Mouse (Mus musculus) midbrain, embryonic 16.5 days (tissue): ENCODE results near the gene Macrod1. TPM values are rescaled to one million over a fixed set of nuclear protein-coding genes. Genes with fewer than 3 reads are reported as not detected.

Experiments used
- ATAC-seq: fragments of 200-750 bp; cut with Nextera tagmentation; 2 replicates; pipeline ENCODE4 v1.8.0; 2017; ENCODE audit warnings: moderate TSS enrichment
- H3K27ac ChIP-seq: fragments of 300-500 bp; sonication (generic); 2 replicates; pipeline ENCODE4 v1.5.1; 2014; ENCODE audit warnings: mild to moderate bottlenecking, low read length, mixed read lengths
- H3K27me3 ChIP-seq: fragments of 300-500 bp; sonication (generic); 2 replicates; pipeline ENCODE4 v1.6.1; 2014; ENCODE audit warnings: low read depth, low read length, mixed read lengths; ENCODE audit not compliant: control insufficient read depth, insufficient read depth
- H3K36me3 ChIP-seq: fragments of 300-500 bp; sonication (generic); 2 replicates; pipeline ENCODE4 v1.6.1; 2014; ENCODE audit warnings: mild to moderate bottlenecking, low read length, moderate library complexity, mixed read lengths; ENCODE audit not compliant: control insufficient read depth, insufficient read depth
- H3K4me1 ChIP-seq: fragments of 300-500 bp; sonication (generic); 2 replicates; pipeline ENCODE4 v1.6.1; 2014; ENCODE audit warnings: mild to moderate bottlenecking, low read length, mixed read lengths; ENCODE audit not compliant: control insufficient read depth, insufficient read depth
- H3K4me2 ChIP-seq: fragments of 300-500 bp; sonication (generic); 2 replicates; pipeline ENCODE4 v1.6.1; 2014; ENCODE audit warnings: mild to moderate bottlenecking, low read length, mixed read lengths
- H3K4me3 ChIP-seq: fragments of 300-500 bp; sonication (generic); 2 replicates; pipeline ENCODE4 v1.5.1; 2014; ENCODE audit warnings: low read depth, mild to moderate bottlenecking, low read length, moderate library complexity, mixed read lengths
- H3K9ac ChIP-seq: fragments of 300-500 bp; sonication (generic); 2 replicates; pipeline ENCODE4 v1.6.1; 2014; ENCODE audit warnings: low read depth, low read length, mixed read lengths
- H3K9me3 ChIP-seq: fragments of 300-500 bp; sonication (generic); replicated peaks from 2 replicates; pipeline ENCODE4 v1.6.1; 2014; ENCODE audit warnings: mild to moderate bottlenecking, low read length, mixed read lengths; ENCODE audit not compliant: control insufficient read depth, poor library complexity, severe bottlenecking
- WGBS: fragments of 180-500 bp; shearing (Covaris S2); extraction: QIAGEN DNeasy Blood & Tissue Kit; methylation state at CpG from one replicate; pipeline ENCODE4 v1.1.7; 2014; 5-methylcytosine and 5-hydroxymethylcytosine counted together
- polyA plus RNA-seq: library from polyadenylated mRNA; unstranded; fragments of >200 nt; fragmentation: Nextera tagmentation; extraction: Ambion mirVana; gene quantifications from 2 replicates; pipeline ENCODE4 v1.2.1, GENCODE M21; 2015

Gene Macrod1
- polyA plus RNA-seq, 1 experiment from 2014 or later, result 5.9 TPM

GRCm38 (mm10) chr19:7112628-7113027 is 56.0 kb downstream of the Macrod1 start:
- H3K9me3 ChIP-seq, result no peaks in the 10 kb centered on the region
- H3K9ac ChIP-seq, result no peak overlapping the region
- no peak for ATAC-seq
- no peaks in the 10 kb centered on the region for H3K27me3 ChIP-seq
- no peaks in the 10 kb centered on the region for H3K36me3 ChIP-seq
- no peak overlapping the region for H3K4me2 ChIP-seq
- 23% methylated on average over 3 of the region's 3 CpGs for WGBS
- H3K27ac ChIP-seq, result peak overlapping the region; percentile 70; the same call in 1 of the 2 replicates
- peaks cover 31% of the 10 kb centered on the region for H3K4me1 ChIP-seq
- no peak overlapping the region for H3K4me3 ChIP-seq

GRCm38 (mm10) chr19:7113574-7113973 is 57.0 kb downstream of the Macrod1 start:
- Histone ChIP-seq H3K9me3 (no peaks in the 10 kb centered on the region), H3K9ac (peak overlapping the region; percentile 5; the same call in 1 of the 2 replicates), H3K36me3 (no peaks in the 10 kb centered on the region), H3K4me3 (no peak overlapping the region), H3K27me3 (no peaks in the 10 kb centered on the region), H3K4me2 (no peak overlapping the region), H3K4me1 (peaks cover 31% of the 10 kb centered on the region), H3K27ac (peak overlapping the region; percentile 70)
- ATAC-seq, result no peak
- WGBS, result 12% methylated on average over 14 of the region's 14 CpGs

GRCm38 (mm10) chr19:7116038-7116731 is 59.6 kb downstream of the Macrod1 start:
- H3K36me3 ChIP-seq, result no peaks in the 10 kb centered on the region
- no peak overlapping the region for H3K4me3 ChIP-seq
- H3K4me1 ChIP-seq, result peaks cover 26% of the 10 kb centered on the region
- no peaks in the 10 kb centered on the region for H3K27me3 ChIP-seq
- no peak overlapping the region for H3K27ac ChIP-seq
- no peak overlapping the region for H3K9ac ChIP-seq
- no peak for ATAC-seq
- H3K9me3 ChIP-seq, result no peaks in the 10 kb centered on the region
- no peak overlapping the region for H3K4me2 ChIP-seq
- 65% methylated on average over 4 of the region's 4 CpGs for WGBS

GRCm38 (mm10) chr19:7117141-7117540 is 60.5 kb downstream of the Macrod1 start:
- ATAC-seq, result no peak
- Histone ChIP-seq H3K4me2 (no peak overlapping the region), H3K9me3 (no peaks in the 10 kb centered on the region), H3K27me3 (no peaks in the 10 kb centered on the region), H3K9ac (no peak overlapping the region), H3K27ac (no peak overlapping the region), H3K36me3 (no peaks in the 10 kb centered on the region), H3K4me3 (no peak overlapping the region), H3K4me1 (peaks cover 27% of the 10 kb centered on the region)
- WGBS, result 65% methylated on average over 4 of the region's 4 CpGs

GRCm38 (mm10) chr19:7117653-7118307 is 61.2 kb downstream of the Macrod1 start:
- Histone ChIP-seq H3K27ac (no peak overlapping the region), H3K9ac (no peak overlapping the region), H3K4me1 (peaks cover 28% of the 10 kb centered on the region), H3K4me2 (no peak overlapping the region), H3K4me3 (no peak overlapping the region), H3K36me3 (no peaks in the 10 kb centered on the region), H3K27me3 (no peaks in the 10 kb centered on the region), H3K9me3 (no peaks in the 10 kb centered on the region)
- no peak for ATAC-seq
- WGBS, result 84% methylated on average over 8 of the region's 8 CpGs

- 76% methylated on average over 11 of the region's 11 CpGs for WGBS
Observed at GRCm38 (mm10) chr19:7121252-7121651, 64.6 kb downstream of the Macrod1 start.

GRCm38 (mm10) chr19:7122277-7122676 is 65.7 kb downstream of the Macrod1 start:
- peak overlapping the region; percentile 63 for H3K27ac ChIP-seq
- H3K9ac ChIP-seq, result peak overlapping the region; percentile 25; the same call in 1 of the 2 replicates
- H3K36me3 ChIP-seq, result no peaks in the 10 kb centered on the region
- no peaks in the 10 kb centered on the region for H3K27me3 ChIP-seq
- ATAC-seq, result 0 out of 2 replicates have a peak, but pooled peaks have one; percentile 41
- H3K4me3 ChIP-seq, result no peak overlapping the region
- H3K9me3 ChIP-seq, result no peaks in the 10 kb centered on the region
- peaks cover 11% of the 10 kb centered on the region; the same call in 1 of the 2 replicates for H3K4me1 ChIP-seq
- WGBS, result 55% methylated on average over 4 of the region's 4 CpGs
- H3K4me2 ChIP-seq, result no peak overlapping the region

More at GRCm38 (mm10) chr19:7121252-7121651, 64.6 kb downstream of the Macrod1 start:
- no peaks in the 10 kb centered on the region for H3K9me3 ChIP-seq
- no peak for ATAC-seq
- H3K27me3 ChIP-seq, result no peaks in the 10 kb centered on the region
- peaks cover 11% of the 10 kb centered on the region; the same call in 1 of the 2 replicates for H3K4me1 ChIP-seq
- H3K9ac ChIP-seq, result no peak overlapping the region
- H3K36me3 ChIP-seq, result no peaks in the 10 kb centered on the region
- no peak overlapping the region for H3K4me3 ChIP-seq
- no peak overlapping the region for H3K27ac ChIP-seq
- H3K4me2 ChIP-seq, result no peak overlapping the region

- Histone ChIP-seq H3K4me1 (peaks cover 11% of the 10 kb centered on the region; the same call in 1 of the 2 replicates), H3K9me3 (no peaks in the 10 kb centered on the region), H3K9ac (peak overlapping the region; percentile 25; the same call in 1 of the 2 replicates), H3K4me2 (no peak overlapping the region), H3K4me3 (no peak overlapping the region), H3K27ac (peak overlapping the region; percentile 63), H3K36me3 (no peaks in the 10 kb centered on the region), H3K27me3 (no peaks in the 10 kb centered on the region)
- WGBS, result 28% methylated on average over 10 of the region's 10 CpGs
- 0 out of 2 replicates have a peak, but pooled peaks have one; percentile 39 for ATAC-seq
Observed at GRCm38 (mm10) chr19:7122698-7123306, 66.2 kb downstream of the Macrod1 start.
